Mouse (Mus musculus) erythroblast, embryonic 14.5 days (primary cell): ENCODE measurements around the gene Scnn1b.

Experiments
- GATA1 ChIP-seq: IDR thresholded peaks from 2 replicates; pipeline ENCODE4 v1.6.1; 2012; ENCODE audit warnings: low read length, inconsistent platforms, mixed read lengths
- TAL1 ChIP-seq: IDR thresholded peaks from 3 replicates; pipeline ENCODE4 v1.6.1; 2012; ENCODE audit warnings: low read length, inconsistent platforms, mixed read lengths

DNA sequence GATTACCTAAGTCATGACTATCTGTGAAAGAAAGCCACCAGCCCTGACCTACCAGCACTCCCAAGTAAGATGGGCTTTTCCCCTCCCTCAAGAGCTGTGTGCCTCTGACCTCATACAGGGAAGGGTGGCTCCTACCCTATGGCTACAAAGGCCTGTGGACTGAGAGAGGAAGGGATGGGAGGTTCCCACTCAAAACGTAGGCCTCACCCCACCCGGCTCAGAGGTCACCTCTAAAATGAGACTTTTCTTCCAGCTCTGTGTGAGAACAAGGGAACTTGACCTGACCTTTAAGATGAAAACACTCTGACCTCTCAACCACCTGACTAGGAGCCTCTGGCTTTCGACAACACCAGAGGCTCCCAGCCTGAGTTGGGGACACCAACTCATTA is 97.7 kb downstream of the Scnn1b start:
- TF ChIP-seq GATA1 (no peak), TAL1 (no peak)
